Mouse (Mus musculus) intestine, postnatal 0 days (tissue): ENCODE measurements around the gene Elovl6. TPM values are rescaled to one million over a fixed set of nuclear protein-coding genes. Genes with fewer than 3 reads are reported as not detected.

Experiments used
- ATAC-seq: fragments of 200-750 bp; cut with Nextera tagmentation; 2 replicates; pipeline ENCODE4 v1.8.0; 2017; ENCODE audit warnings: mild to moderate bottlenecking, moderate TSS enrichment, moderate library complexity
- H3K27ac ChIP-seq: fragments of 300-500 bp; sonication (generic); 2 replicates; pipeline ENCODE4 v1.5.1; 2014; ENCODE audit warnings: mild to moderate bottlenecking, low read depth, low read length, moderate library complexity
- H3K27me3 ChIP-seq: fragments of 300-500 bp; sonication (generic); replicated peaks from 2 replicates; pipeline ENCODE4 v1.6.1; 2014; ENCODE audit warnings: low read length, mixed read lengths; ENCODE audit not compliant: control insufficient read depth, insufficient read depth
- H3K36me3 ChIP-seq: fragments of 300-500 bp; sonication (generic); 2 replicates; pipeline ENCODE4 v1.6.1; 2014; ENCODE audit warnings: mild to moderate bottlenecking, moderate library complexity; ENCODE audit not compliant: control insufficient read depth, insufficient read depth
- H3K4me1 ChIP-seq: fragments of 300-500 bp; sonication (generic); replicated peaks from 2 replicates; pipeline ENCODE4 v1.6.1; 2014; ENCODE audit warnings: antibody characterized with exemption, low read length, mixed read lengths; ENCODE audit not compliant: control insufficient read depth, insufficient read depth
- H3K4me2 ChIP-seq: fragments of 300-500 bp; sonication (generic); replicated peaks from 2 replicates; pipeline ENCODE4 v1.6.1; 2014; ENCODE audit warnings: low read depth, mild to moderate bottlenecking, moderate library complexity
- H3K4me3 ChIP-seq: fragments of 300-500 bp; sonication (generic); 2 replicates; pipeline ENCODE4 v1.5.1; 2014; ENCODE audit warnings: low read depth, low read length
- H3K9ac ChIP-seq: fragments of 300-500 bp; sonication (generic); 2 replicates; pipeline ENCODE4 v1.6.1; 2014; ENCODE audit warnings: mild to moderate bottlenecking, low read depth, low read length
- H3K9me3 ChIP-seq: fragments of 300-500 bp; sonication (generic); 2 replicates; pipeline ENCODE4 v1.6.1; 2016; ENCODE audit warnings: mixed run types; ENCODE audit not compliant: control insufficient read depth
- CTCF ChIP-seq: sonication (generic); IDR thresholded peaks from 2 replicates; pipeline ENCODE4 v1.5.1; 2016; ENCODE audit warnings: low read depth, mild to moderate bottlenecking, control low read depth, antibody characterized with exemption, moderate library complexity
- WGBS: fragments of 180-500 bp; shearing (Covaris S2); extraction: QIAGEN DNeasy Blood & Tissue Kit; methylation state at CpG from one replicate; pipeline ENCODE4 v1.1.7; 2014; 5-methylcytosine and 5-hydroxymethylcytosine counted together
- polyA plus RNA-seq: library from polyadenylated mRNA; unstranded; fragments of >200 nt; fragmentation: Nextera tagmentation; extraction: Ambion mirVana; gene quantifications from 2 replicates; pipeline ENCODE4 v1.2.1, GENCODE M21; 2015

Gene Elovl6
- polyA plus RNA-seq, 1 experiment from 2014 or later = 34.5 TPM

DNA sequence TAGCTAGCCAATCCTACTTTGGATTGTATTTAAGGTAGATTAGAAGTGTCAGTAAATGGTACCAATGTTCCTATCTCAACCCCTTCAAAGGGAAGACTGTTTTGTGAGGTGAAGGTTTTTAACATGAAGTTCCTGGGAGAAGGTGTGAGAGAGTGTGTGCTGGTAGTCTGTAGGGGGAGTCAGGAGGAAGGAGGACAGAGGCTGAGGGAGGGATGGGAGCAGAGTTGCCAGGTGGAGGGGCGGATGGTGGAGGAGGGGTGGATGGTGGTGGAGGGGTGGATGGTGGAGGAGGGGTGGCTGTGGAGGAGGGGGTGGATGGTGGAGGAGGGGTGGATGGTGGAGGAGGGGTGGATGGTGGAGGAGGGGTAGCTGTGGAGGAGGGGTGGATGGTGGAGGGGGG lies 24.4 kb upstream of the Elovl6 start:
- WGBS = 94% methylated on average over 1 of the region's 1 CpGs
- no peak for TF ChIP-seq CTCF
- H3K27ac ChIP-seq = no peak overlapping the region

DNA sequence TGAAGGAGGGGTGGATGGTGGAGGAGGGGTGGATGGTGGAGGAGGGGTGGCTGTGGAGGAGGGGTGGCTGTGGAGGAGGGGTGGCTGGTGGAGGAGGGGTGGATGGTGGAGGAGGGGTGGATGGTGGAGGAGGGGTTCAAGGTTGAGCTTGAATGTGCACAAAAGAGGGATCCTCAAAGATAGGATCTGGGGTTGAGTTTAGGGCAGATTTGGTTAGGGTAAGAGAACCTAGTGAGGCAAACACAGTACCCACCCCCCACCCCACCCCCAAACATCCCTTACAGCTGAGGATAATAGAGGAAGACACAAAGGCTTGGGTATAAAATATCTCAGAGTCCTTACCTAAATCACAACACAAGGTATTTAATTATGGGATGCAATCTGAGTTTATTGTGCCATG lies 23.6 kb upstream of the Elovl6 start:
- no peaks in the 10 kb centered on the region for H3K9me3 ChIP-seq
- no peak overlapping the region for H3K4me2 ChIP-seq
- H3K27me3 ChIP-seq = no peaks in the 10 kb centered on the region
- H3K9ac ChIP-seq = no peak overlapping the region
- no peak overlapping the region for H3K4me3 ChIP-seq
- H3K36me3 ChIP-seq = no peaks in the 10 kb centered on the region
- ATAC-seq = no peak
- no peaks in the 10 kb centered on the region for H3K4me1 ChIP-seq
- no peak for TF ChIP-seq CTCF
- H3K27ac ChIP-seq = no peak overlapping the region

More for the DNA sequence above, 24.4 kb upstream of the Elovl6 start:
- Histone ChIP-seq H3K4me1 (no peaks in the 10 kb centered on the region), H3K9ac (no peak overlapping the region), H3K9me3 (no peaks in the 10 kb centered on the region), H3K4me2 (no peak overlapping the region), H3K27me3 (no peaks in the 10 kb centered on the region), H3K4me3 (no peak overlapping the region), H3K36me3 (no peaks in the 10 kb centered on the region)
- ATAC-seq = no peak

DNA sequence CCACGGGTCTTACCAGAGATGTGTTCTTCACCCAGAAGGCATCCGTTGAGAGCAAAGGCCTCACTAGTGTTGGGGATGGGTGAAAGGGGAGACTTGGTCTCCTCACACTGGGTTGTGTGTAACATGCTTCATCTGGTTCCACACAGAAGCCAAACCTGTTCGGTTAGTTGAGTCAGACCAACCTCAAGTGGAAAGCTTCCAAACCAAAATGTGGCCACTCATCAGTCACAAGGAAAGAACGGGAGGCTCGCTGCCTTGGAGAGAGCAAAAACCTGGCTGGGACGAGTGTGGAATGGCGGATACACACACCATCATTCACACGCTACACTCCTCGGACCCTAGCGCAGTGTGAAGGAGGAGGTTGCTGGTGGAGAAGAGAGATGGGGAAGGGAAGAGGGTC lies 22.4 kb upstream of the Elovl6 start:
- no peaks in the 10 kb centered on the region for H3K9me3 ChIP-seq
- H3K27ac ChIP-seq = no peak overlapping the region
- H3K9ac ChIP-seq = no peak overlapping the region
- no peak for TF ChIP-seq CTCF
- H3K4me2 ChIP-seq = no peak overlapping the region
- no peaks in the 10 kb centered on the region for H3K36me3 ChIP-seq
- H3K4me1 ChIP-seq = no peaks in the 10 kb centered on the region
- 80% methylated on average over 10 of the region's 10 CpGs for WGBS
- no peak overlapping the region for H3K4me3 ChIP-seq
- H3K27me3 ChIP-seq = no peaks in the 10 kb centered on the region
- no peak for ATAC-seq

DNA sequence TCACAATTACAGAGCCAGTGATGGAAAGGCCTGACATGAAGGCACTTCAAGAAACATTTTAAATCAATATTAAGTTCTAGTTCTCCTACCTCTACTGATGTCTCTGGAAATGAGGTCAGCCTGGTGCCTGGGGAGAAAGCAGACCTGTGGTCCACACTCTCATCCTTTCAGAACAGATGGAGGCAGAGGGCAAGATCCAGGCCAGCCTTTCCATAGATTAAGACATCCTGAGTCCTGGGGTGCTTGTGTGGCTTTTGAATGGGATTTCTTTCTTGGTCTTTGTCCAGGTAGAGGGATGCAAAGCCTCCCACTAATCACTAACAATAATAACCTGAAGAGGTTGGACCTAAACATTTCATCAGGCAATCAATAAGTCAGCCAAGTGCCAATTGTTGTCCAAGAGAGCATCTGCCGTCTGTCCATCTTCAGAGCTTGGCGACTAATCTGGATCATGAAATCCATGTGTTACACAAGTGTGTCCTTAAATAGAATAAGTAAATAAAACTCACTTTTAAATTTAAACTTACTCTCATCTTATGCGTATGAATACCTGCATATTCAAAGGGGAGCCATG lies 16.2 kb upstream of the Elovl6 start:
- H3K36me3 ChIP-seq = no peaks in the 10 kb centered on the region
- H3K9me3 ChIP-seq = no peaks in the 10 kb centered on the region
- H3K4me2 ChIP-seq = no peak overlapping the region
- H3K27me3 ChIP-seq = no peaks in the 10 kb centered on the region
- H3K4me3 ChIP-seq = no peak overlapping the region
- no peak overlapping the region for H3K27ac ChIP-seq
- TF ChIP-seq CTCF = no peak
- H3K9ac ChIP-seq = no peak overlapping the region
- ATAC-seq = no peak
- 92% methylated on average over 3 of the region's 3 CpGs for WGBS
- H3K4me1 ChIP-seq = no peaks in the 10 kb centered on the region

DNA sequence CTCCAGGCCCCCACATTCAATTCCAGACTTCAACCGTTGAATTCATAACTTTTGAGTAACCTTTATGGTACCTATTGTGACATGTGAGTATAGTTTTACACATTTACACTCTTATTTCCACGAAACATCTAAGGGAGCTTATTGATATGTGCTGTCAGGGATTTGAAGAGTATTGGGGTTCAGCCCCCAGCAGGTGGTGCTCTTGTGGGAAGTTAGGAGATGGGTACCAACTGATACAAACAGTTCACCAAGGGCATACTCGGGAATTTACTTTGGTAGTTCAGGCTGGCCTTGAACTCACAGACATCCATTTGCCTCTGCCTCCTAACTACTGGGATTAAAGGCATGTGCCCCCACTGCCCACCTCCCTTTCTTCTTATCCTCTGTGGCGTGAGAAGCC lies 11.7 kb upstream of the Elovl6 start:
- TF ChIP-seq CTCF = peak; percentile 66
- no peak for ATAC-seq
- Histone ChIP-seq H3K9ac (no peak overlapping the region), H3K4me2 (no peak overlapping the region), H3K27me3 (no peaks in the 10 kb centered on the region), H3K27ac (no peak overlapping the region), H3K36me3 (no peaks in the 10 kb centered on the region), H3K9me3 (no peaks in the 10 kb centered on the region), H3K4me3 (no peak overlapping the region), H3K4me1 (no peaks in the 10 kb centered on the region)
- WGBS = 77% methylated on average over 4 of the region's 4 CpGs

DNA sequence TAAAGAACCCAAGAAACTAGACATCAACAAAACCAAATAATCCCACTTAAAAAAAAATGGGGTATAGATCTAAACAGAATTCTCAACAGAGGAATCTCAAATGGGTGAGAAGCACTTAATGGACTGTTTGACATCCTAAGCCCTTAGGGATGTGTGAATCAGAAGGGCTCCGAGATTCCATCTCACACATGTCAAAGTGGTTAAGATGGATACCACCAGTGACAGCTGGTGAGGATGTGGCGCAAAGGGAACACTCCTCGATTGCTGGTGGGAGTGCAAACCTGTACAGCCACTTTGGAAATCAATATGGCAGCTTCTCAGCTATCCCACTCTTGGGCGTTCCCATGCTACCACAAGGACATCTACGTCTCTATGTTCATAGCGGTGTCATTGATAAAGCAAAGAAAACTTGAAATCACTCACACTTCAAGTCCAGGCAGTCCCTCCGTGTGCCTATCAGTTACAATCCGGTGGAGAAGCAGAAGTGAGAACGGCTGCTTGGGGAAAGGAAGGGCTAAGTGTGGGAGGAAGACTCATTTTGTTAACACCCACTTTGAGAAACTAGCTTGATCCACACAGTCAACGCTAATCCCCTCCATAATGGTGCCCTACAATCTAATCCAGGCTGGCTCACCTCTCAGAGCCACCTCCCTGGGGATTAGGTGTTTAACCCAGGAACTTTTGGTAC lies 8.6 kb upstream of the Elovl6 start:
- TF ChIP-seq CTCF = no peak
- H3K9ac ChIP-seq = no peak overlapping the region
- H3K36me3 ChIP-seq = no peaks in the 10 kb centered on the region
- 92% methylated on average over 10 of the region's 10 CpGs for WGBS
- no peak overlapping the region for H3K4me3 ChIP-seq
- H3K27ac ChIP-seq = no peak overlapping the region
- ATAC-seq = no peak
- no peaks in the 10 kb centered on the region for H3K4me1 ChIP-seq
- no peaks in the 10 kb centered on the region for H3K27me3 ChIP-seq
- H3K4me2 ChIP-seq = no peak overlapping the region
- H3K9me3 ChIP-seq = no peaks in the 10 kb centered on the region

DNA sequence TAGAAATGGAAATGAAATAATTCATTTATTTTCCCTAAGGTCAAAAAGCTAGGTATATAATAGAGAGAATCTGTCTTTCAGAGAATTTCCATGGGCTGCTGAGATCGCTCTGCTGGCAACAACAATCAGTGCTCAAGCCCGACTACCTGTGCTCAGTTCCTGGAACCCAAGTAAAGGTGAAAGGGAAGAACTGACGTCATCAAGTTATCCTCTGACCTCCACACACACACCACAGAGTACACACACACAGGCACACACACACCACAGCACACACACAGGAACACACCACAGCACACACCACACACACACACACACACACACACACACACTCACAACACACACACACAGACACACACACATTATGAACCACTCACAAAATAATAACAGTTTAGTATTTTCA lies 5.1 kb upstream of the Elovl6 start:
- Histone ChIP-seq H3K36me3 (no peaks in the 10 kb centered on the region), H3K27me3 (no peaks in the 10 kb centered on the region), H3K4me2 (no peak overlapping the region), H3K27ac (no peak overlapping the region), H3K9ac (no peak overlapping the region), H3K4me1 (no peaks in the 10 kb centered on the region), H3K4me3 (no peak overlapping the region), H3K9me3 (no peaks in the 10 kb centered on the region)
- ATAC-seq = no peak
- TF ChIP-seq CTCF = no peak
- 78% methylated on average over 3 of the region's 3 CpGs for WGBS
